Mouse (Mus musculus) midbrain, embryonic 11.5 days (tissue): ENCODE results near the gene Picalm. TPM values are rescaled to one million over a fixed set of nuclear protein-coding genes. Genes with fewer than 3 reads are reported as not detected.
"Not testable (repeated sequence)": the region's sequence is repeated elsewhere in the genome, so short reads cannot be mapped to it uniquely, and the experiment has no call there.

Experiments
- ATAC-seq: fragments of 200-750 bp; cut with Nextera tagmentation; 2 replicates; pipeline ENCODE4 v1.8.0; 2017; ENCODE audit warnings: moderate TSS enrichment, moderate library complexity; ENCODE audit not compliant: low FRiP score
- DNase-seq: peaks from one replicate; pipeline ENCODE4 v3.0.0; 2015; ENCODE audit warnings: low spot score; ENCODE audit errors: missing footprints
- H3K27ac ChIP-seq: fragments of 300-500 bp; sonication (generic); 2 replicates; pipeline ENCODE4 v1.5.1; 2014; ENCODE audit warnings: low read depth, low read length
- H3K27me3 ChIP-seq: fragments of 300-500 bp; sonication (generic); 2 replicates; pipeline ENCODE4 v1.6.1; 2014; ENCODE audit warnings: mild to moderate bottlenecking, low read length, moderate library complexity, mixed read lengths; ENCODE audit not compliant: control insufficient read depth, insufficient read depth
- H3K36me3 ChIP-seq: fragments of 300-500 bp; sonication (generic); 2 replicates; pipeline ENCODE4 v1.6.1; 2014; ENCODE audit warnings: mild to moderate bottlenecking, low read length, moderate library complexity, mixed read lengths; ENCODE audit not compliant: control insufficient read depth, insufficient read depth
- H3K4me1 ChIP-seq: fragments of 300-500 bp; sonication (generic); 2 replicates; pipeline ENCODE4 v1.6.1; 2014; ENCODE audit warnings: low read length; ENCODE audit not compliant: control insufficient read depth, insufficient read depth
- H3K4me2 ChIP-seq: fragments of 300-500 bp; sonication (generic); 2 replicates; pipeline ENCODE4 v1.6.1; 2014; ENCODE audit warnings: mild to moderate bottlenecking, moderate library complexity
- H3K4me3 ChIP-seq: fragments of 300-500 bp; sonication (generic); 2 replicates; pipeline ENCODE4 v1.5.1; 2014; ENCODE audit warnings: low read depth, low read length
- H3K9ac ChIP-seq: fragments of 300-500 bp; sonication (generic); 2 replicates; pipeline ENCODE4 v1.6.1; 2014; ENCODE audit warnings: low read length
- H3K9me3 ChIP-seq: fragments of 300-500 bp; sonication (generic); 2 replicates; pipeline ENCODE4 v1.6.1; 2016; ENCODE audit warnings: low read length; ENCODE audit not compliant: control insufficient read depth
- WGBS: fragments of 180-500 bp; shearing (Covaris S2); extraction: QIAGEN DNeasy Blood & Tissue Kit; methylation state at CpG from one replicate; pipeline ENCODE4 v1.1.7; 2014; 5-methylcytosine and 5-hydroxymethylcytosine counted together
- polyA plus RNA-seq: library from polyadenylated mRNA; unstranded; fragments of >200 nt; fragmentation: Nextera tagmentation; extraction: Ambion mirVana; gene quantifications from 2 replicates; pipeline ENCODE4 v1.2.1, GENCODE M21; 2014

Picalm gene
- polyA plus RNA-seq, 1 experiment from 2014 or later: 35.7 TPM

- Histone ChIP-seq H3K27ac (no peak overlapping the region), H3K4me2 (no peak overlapping the region), H3K4me3 (no peak overlapping the region), H3K27me3 (no peaks in the 10 kb centered on the region), H3K9ac (no peak overlapping the region), H3K36me3 (peaks cover 5% of the 10 kb centered on the region; the same call in 1 of the 2 replicates), H3K9me3 (no peaks in the 10 kb centered on the region), H3K4me1 (no peaks in the 10 kb centered on the region)
- DNase-seq (no peak), ATAC-seq (no peak)
Measured at GRCm38 (mm10) chr7:90210947-90211346, 80.9 kb downstream of the Picalm start.

- Histone ChIP-seq H3K9me3 (no peaks in the 10 kb centered on the region), H3K9ac (no peak overlapping the region), H3K4me3 (no peak overlapping the region), H3K36me3 (no peaks in the 10 kb centered on the region), H3K27me3 (no peaks in the 10 kb centered on the region), H3K27ac (no peak overlapping the region), H3K4me2 (no peak overlapping the region), H3K4me1 (no peaks in the 10 kb centered on the region)
- ATAC-seq: peak; percentile 67; the same call in 1 of the 2 replicates
- WGBS: 75% methylated on average over 8 of the region's 8 CpGs
- no peak for DNase-seq
Measured at GRCm38 (mm10) chr7:90216511-90216910, 86.5 kb downstream of the Picalm start.

GRCm38 (mm10) chr7:90218122-90218521 is 88.1 kb downstream of the Picalm start:
- WGBS: 92% methylated on average over 5 of the region's 5 CpGs
- Histone ChIP-seq H3K36me3 (no peaks in the 10 kb centered on the region), H3K9me3 (no peaks in the 10 kb centered on the region), H3K4me1 (no peaks in the 10 kb centered on the region), H3K27me3 (no peaks in the 10 kb centered on the region), H3K27ac (no peak overlapping the region), H3K4me3 (no peak overlapping the region), H3K9ac (no peak overlapping the region), H3K4me2 (no peak overlapping the region)
- DNase-seq (no peak), ATAC-seq (no peak)

GRCm38 (mm10) chr7:90221487-90221886 is 91.5 kb downstream of the Picalm start:
- Histone ChIP-seq H3K27ac (no peak overlapping the region), H3K9ac (no peak overlapping the region), H3K27me3 (no peaks in the 10 kb centered on the region), H3K9me3 (no peaks in the 10 kb centered on the region), H3K4me3 (no peak overlapping the region), H3K4me2 (no peak overlapping the region), H3K36me3 (no peaks in the 10 kb centered on the region), H3K4me1 (no peaks in the 10 kb centered on the region)
- 84% methylated on average over 2 of the region's 2 CpGs for WGBS
- ATAC-seq (no peak), DNase-seq (no peak)

GRCm38 (mm10) chr7:90228075-90228474 is 98.1 kb downstream of the Picalm start:
- DNase-seq (no peak), ATAC-seq (no peak)
- no peaks in the 10 kb centered on the region for H3K4me1 ChIP-seq
- no peaks in the 10 kb centered on the region for H3K27me3 ChIP-seq
- H3K36me3 ChIP-seq: no peaks in the 10 kb centered on the region
- H3K9me3 ChIP-seq: no peaks in the 10 kb centered on the region
- H3K4me2 ChIP-seq: no peak overlapping the region
- H3K4me3 ChIP-seq: no peak overlapping the region
- WGBS: 89% methylated on average over 4 of the region's 4 CpGs
- no peak overlapping the region for H3K27ac ChIP-seq
- H3K9ac ChIP-seq: no peak overlapping the region

- not testable (repeated sequence) for H3K4me3 ChIP-seq, H3K9ac ChIP-seq, H3K4me2 ChIP-seq, H3K4me1 ChIP-seq, H3K9me3 ChIP-seq, H3K36me3 ChIP-seq, H3K27me3 ChIP-seq, H3K27ac ChIP-seq, DNase-seq, ATAC-seq
Measured at GRCm38 (mm10) chr7:90228884-90229283, 98.9 kb downstream of the Picalm start.

GRCm38 (mm10) chr7:90231431-90231830 is 101.4 kb downstream of the Picalm start:
- no peak overlapping the region for H3K9ac ChIP-seq
- DNase-seq (no peak), ATAC-seq (no peak)
- H3K4me2 ChIP-seq: no peak overlapping the region
- no peaks in the 10 kb centered on the region for H3K36me3 ChIP-seq
- no peak overlapping the region for H3K27ac ChIP-seq
- H3K9me3 ChIP-seq: no peaks in the 10 kb centered on the region
- H3K27me3 ChIP-seq: no peaks in the 10 kb centered on the region
- 82% methylated on average over 9 of the region's 9 CpGs for WGBS
- peaks cover 3% of the 10 kb centered on the region; the same call in 1 of the 2 replicates for H3K4me1 ChIP-seq
- H3K4me3 ChIP-seq: no peak overlapping the region

GRCm38 (mm10) chr7:90233921-90234320 is 103.9 kb downstream of the Picalm start:
- DNase-seq (no peak), ATAC-seq (no peak)
- no peak overlapping the region for H3K4me2 ChIP-seq
- no peak overlapping the region for H3K4me3 ChIP-seq
- no peak overlapping the region for H3K9ac ChIP-seq
- no peaks in the 10 kb centered on the region for H3K36me3 ChIP-seq
- no peaks in the 10 kb centered on the region for H3K9me3 ChIP-seq
- no peak overlapping the region for H3K27ac ChIP-seq
- WGBS: 70% methylated on average over 4 of the region's 4 CpGs
- H3K4me1 ChIP-seq: peaks cover 3% of the 10 kb centered on the region; the same call in 1 of the 2 replicates
- H3K27me3 ChIP-seq: no peaks in the 10 kb centered on the region

GRCm38 (mm10) chr7:90236289-90236905 is 106.4 kb downstream of the Picalm start:
- no peak overlapping the region for H3K27ac ChIP-seq
- H3K9ac ChIP-seq: no peak overlapping the region
- no peaks in the 10 kb centered on the region for H3K27me3 ChIP-seq
- no peaks in the 10 kb centered on the region for H3K36me3 ChIP-seq
- H3K4me3 ChIP-seq: no peak overlapping the region
- 48% methylated on average over 4 of the region's 4 CpGs for WGBS
- ATAC-seq (0 out of 2 replicates have a peak, but pooled peaks have one; percentile 30), DNase-seq (no peak)
- H3K4me2 ChIP-seq: no peak overlapping the region
- H3K9me3 ChIP-seq: no peaks in the 10 kb centered on the region
- H3K4me1 ChIP-seq: peaks cover 3% of the 10 kb centered on the region; the same call in 1 of the 2 replicates
